Mouse (Mus musculus) Patski (cell line): ENCODE measurements at regions not wholly inside any gene's neighbourhood (a gene's known extent, or its start where the extent isn't known, plus 50 kb on each side); places are given as distances from the start of the nearest gene placed in this dataset.

Experiments
- ATAC-seq: fragments of 100-300 bp; one replicate; pipeline ENCODE4 v1.8.0; 2021
- CTCF ChIA-PET: fragments of 350-600 bp; sonication (Branson Sonifier 250); formaldehyde crosslinking; loops from one replicate; lab custom pipeline; 2022; ENCODE audit warnings: inconsistent platforms; lab: Charles Lee
- POLR2A ChIA-PET: fragments of 350-600 bp; sonication (Branson Sonifier 250); formaldehyde crosslinking; loops from one replicate; lab custom pipeline; 2022; ENCODE audit warnings: antibody characterized with exemption, inconsistent platforms; lab: Charles Lee
- DNase-seq: peaks from one replicate; pipeline ENCODE4 v3.0.0-alpha.2; 2011; ENCODE audit warnings: low read depth, low spot score
- H3K27me3 ChIP-seq: fragments of 371-371 bp; one replicate; pipeline ENCODE4 v1.5.1; 2021
- CTCF ChIP-seq: fragments of 100-300 bp; IDR thresholded peaks from one replicate; pipeline ENCODE4 v1.5.1; 2021
- in situ Hi-C: fragments of 300-500 bp; cut with MboI; formaldehyde crosslinking; loops from 3 replicates; pipeline ENCODE4 v1.11.1; 2018; ENCODE audit warnings: low pct_unique_long_range_greater_than_20kb, mixed read lengths

DNA sequence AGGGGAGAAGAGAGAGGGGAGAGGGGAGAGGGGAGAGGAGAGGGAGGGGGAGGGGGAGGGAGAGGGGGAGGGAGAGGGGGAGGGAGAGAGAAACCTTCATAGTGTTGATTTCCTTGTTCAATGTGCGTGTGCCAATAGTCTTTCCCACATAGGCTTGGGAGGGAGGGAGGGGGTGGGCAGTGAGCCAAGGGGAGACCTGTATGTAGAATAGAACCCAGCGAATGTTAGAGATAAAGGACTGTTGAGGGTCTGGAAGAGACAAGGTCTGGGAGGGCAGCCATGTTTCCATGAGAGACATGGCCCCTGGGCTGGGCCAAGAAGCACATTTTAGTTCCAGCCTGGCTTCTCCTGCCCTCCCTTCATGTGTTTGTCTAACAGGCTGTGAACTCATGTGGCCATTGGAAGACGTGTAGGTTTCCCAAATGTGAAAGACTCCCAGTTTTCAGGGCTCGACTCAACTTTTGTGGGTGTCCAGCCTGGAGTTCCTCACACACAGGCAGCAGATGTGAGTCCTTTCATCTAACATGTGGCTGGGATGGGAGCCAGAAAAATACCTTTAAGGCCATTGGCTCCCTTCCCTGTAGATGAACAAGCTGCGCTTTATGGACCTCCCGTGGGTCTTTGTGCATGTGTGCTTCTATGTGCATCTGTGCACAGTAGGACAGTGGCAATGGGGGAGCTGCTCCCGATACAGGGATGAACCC is 68.4 kb upstream of the Zfp831 start:
- no peak for TF ChIP-seq CTCF
- ChIA-PET CTCF (no interaction called here), POLR2A (no interaction called here)
- DNase-seq (no peak), ATAC-seq (no peak)
- no peaks in the 10 kb centered on the region for H3K27me3 ChIP-seq
- in situ Hi-C loops = no loop called here

DNA sequence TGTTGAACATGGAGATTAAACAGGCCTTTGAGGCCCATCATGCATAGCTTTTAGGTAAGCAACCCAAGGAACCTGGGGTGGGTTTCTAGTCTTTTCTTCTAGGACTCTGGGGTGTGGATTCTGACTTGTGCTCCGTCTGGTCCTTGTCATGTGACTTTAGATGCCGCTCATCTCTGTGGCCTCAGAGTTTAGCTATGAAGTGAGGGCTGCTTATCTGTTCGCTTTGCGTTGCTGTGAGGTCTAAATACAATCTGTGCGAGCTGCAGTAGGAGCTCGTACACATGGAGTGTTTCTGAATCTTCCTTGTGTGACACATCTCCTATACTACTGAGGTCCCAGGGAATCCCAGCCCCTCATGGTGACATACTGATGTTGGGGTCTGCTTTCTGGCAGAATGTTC is 67.8 kb upstream of the Zfp831 start:
- H3K27me3 ChIP-seq = no peaks in the 10 kb centered on the region
- ChIA-PET POLR2A (no interaction called here), CTCF (no interaction called here)
- DNase-seq = no peak
- no peak for ATAC-seq
- TF ChIP-seq CTCF = no peak
- in situ Hi-C loops = no loop called here

DNA sequence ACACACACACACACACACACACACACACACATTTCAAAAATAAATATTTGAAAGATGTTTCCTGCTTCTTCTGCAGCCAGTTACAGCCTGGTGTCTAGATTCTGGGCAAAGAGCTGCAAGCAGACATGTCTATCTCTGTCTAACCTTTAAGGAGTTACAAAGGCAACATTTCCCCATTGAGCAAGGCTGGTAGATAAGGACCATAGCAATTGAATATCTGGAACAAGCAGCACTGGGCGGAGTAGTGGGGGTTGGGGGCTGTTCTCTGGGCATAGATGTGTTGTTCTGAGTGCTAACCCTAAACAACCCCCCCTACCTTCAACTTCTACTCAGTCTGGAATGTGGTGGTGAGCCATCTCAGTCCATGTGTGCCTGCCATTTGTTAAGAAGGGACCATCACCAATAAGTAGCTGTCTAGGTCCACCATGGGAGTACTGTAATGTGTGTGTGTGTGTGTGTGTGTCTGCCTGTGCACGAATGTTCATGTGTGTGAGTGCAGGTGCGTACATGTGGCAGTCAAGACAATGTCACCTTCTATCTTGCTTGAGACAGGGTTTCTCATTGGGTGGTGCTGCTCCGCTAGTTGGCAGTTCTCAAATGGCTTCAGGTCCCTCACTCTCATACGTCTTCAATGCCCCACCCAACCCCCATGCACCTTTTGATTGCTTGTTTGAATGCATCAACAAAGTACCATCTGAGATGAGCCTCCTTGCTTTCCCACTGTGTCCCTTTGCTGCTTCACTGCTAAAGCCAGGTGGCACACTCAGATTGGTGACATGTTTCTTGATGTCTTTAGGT is 62.2 kb upstream of the Zfp831 start:
- POLR2A ChIA-PET = no interaction called here

DNA sequence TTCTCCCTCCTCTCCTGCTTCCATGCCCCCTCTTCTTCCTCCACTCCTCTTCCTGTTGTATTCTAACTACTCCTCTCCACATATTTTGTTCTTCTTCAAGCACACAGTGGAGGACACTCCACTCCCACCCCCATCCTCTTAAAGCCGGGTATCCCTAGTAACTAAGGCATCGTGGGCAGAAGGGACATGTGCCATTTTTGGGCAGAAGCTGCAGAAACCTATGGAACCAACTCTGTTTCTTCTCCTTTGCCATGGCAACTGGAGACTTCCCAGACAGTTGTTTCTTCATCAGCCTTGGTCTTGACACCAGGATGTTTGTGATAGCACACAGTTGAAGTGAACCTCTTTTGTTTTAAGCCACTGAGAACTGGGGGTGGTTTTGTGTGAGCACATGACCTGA is 59.1 kb upstream of the Zfp831 start:
- TF ChIP-seq CTCF = no peak
- ChIA-PET CTCF (no interaction called here), POLR2A (interaction anchor here (0.5 kb wide), 1 partner anchor 105 kb away, joined by 3 read pairs; no protein-coding TSS in a partner anchor)
- in situ Hi-C loops = no loop called here
- ATAC-seq = no peak
- H3K27me3 ChIP-seq = peaks cover 9% of the 10 kb centered on the region
- no peak for DNase-seq

More for the DNA sequence above, 62.2 kb upstream of the Zfp831 start:
- ATAC-seq = no peak
- CTCF ChIA-PET = no interaction called here
- in situ Hi-C loops = no loop called here
- no peak for DNase-seq
- peaks cover 3% of the 10 kb centered on the region for H3K27me3 ChIP-seq
- no peak for TF ChIP-seq CTCF
